Mouse (Mus musculus): ENCODE measurements around the gene Psmd14.

Psmd14 gene

GRCm38 (mm10) chr2:61711108-61712040 is at the start of gene Psmd14:
Psmd14 (plus strand) TSS chr2:61711694.
- DNase-seq (ENCODE audit: low spot score), result peak; percentile 92

GRCm38 (mm10) chr2:61662833-61663232 is 48.7 kb upstream of the Psmd14 start:
- DNase-seq (ENCODE audit: low spot score), result no peak

- DNase-seq (ENCODE audit: low spot score), result no peak
Observed at GRCm38 (mm10) chr2:61663573-61664241, 47.8 kb upstream of the Psmd14 start.

- DNase-seq (ENCODE audit: low spot score), result no peak
Observed at GRCm38 (mm10) chr2:61667420-61667819, 44.1 kb upstream of the Psmd14 start.

- peak; percentile 60 for DNase-seq (ENCODE audit: low spot score)
Observed at GRCm38 (mm10) chr2:61668260-61668659, 43.2 kb upstream of the Psmd14 start.

- no peak for DNase-seq (ENCODE audit: low spot score)
Observed at GRCm38 (mm10) chr2:61674555-61674954, 36.9 kb upstream of the Psmd14 start.

- no peak for DNase-seq (ENCODE audit: low spot score)
Observed at GRCm38 (mm10) chr2:61681572-61681971, 29.9 kb upstream of the Psmd14 start.

GRCm38 (mm10) chr2:61686533-61686932 is 25.0 kb upstream of the Psmd14 start:
- DNase-seq (ENCODE audit: low spot score), result no peak

GRCm38 (mm10) chr2:61689086-61689485 is 22.4 kb upstream of the Psmd14 start:
- DNase-seq (ENCODE audit: low spot score), result no peak

- DNase-seq (ENCODE audit: low spot score), result no peak
Observed at GRCm38 (mm10) chr2:61709570-61709969, 1.9 kb upstream of the Psmd14 start.

- DNase-seq (ENCODE audit: low spot score), result peak; percentile 13
Observed at GRCm38 (mm10) chr2:61712526-61712925, 1.0 kb downstream of the Psmd14 start.

- DNase-seq (ENCODE audit: low spot score), result no peak
Observed at GRCm38 (mm10) chr2:61722401-61722982, 11.0 kb downstream of the Psmd14 start.

- no peak for DNase-seq (ENCODE audit: low spot score)
Observed at GRCm38 (mm10) chr2:61732802-61733486, 21.4 kb downstream of the Psmd14 start.

GRCm38 (mm10) chr2:61734175-61734574 is 22.7 kb downstream of the Psmd14 start:
- DNase-seq (ENCODE audit: low spot score), result no peak

GRCm38 (mm10) chr2:61746051-61746450 is 34.6 kb downstream of the Psmd14 start:
- DNase-seq (ENCODE audit: low spot score), result no peak

GRCm38 (mm10) chr2:61746580-61746979 is 35.1 kb downstream of the Psmd14 start:
- DNase-seq (ENCODE audit: low spot score), result no peak

- no peak for DNase-seq (ENCODE audit: low spot score)
Observed at GRCm38 (mm10) chr2:61747411-61747810, 35.9 kb downstream of the Psmd14 start.

GRCm38 (mm10) chr2:61750702-61751101 is 39.2 kb downstream of the Psmd14 start:
- no peak for DNase-seq (ENCODE audit: low spot score)

GRCm38 (mm10) chr2:61751286-61751685 is 39.8 kb downstream of the Psmd14 start:
- DNase-seq (ENCODE audit: low spot score), result no peak

- DNase-seq (ENCODE audit: low spot score), result no peak
Observed at GRCm38 (mm10) chr2:61752362-61752761, 40.9 kb downstream of the Psmd14 start.

GRCm38 (mm10) chr2:61754989-61755388 is 43.5 kb downstream of the Psmd14 start:
- no peak for DNase-seq (ENCODE audit: low spot score)

- no peak for DNase-seq (ENCODE audit: low spot score)
Observed at GRCm38 (mm10) chr2:61759234-61759855, 47.9 kb downstream of the Psmd14 start.

Measured in embryo, embryonic 10.5 days (tissue).